Mouse (Mus musculus) midbrain, embryonic 13.5 days (tissue): ENCODE results near the gene Gm6164. TPM values are rescaled to one million over a fixed set of nuclear protein-coding genes. Genes with fewer than 3 reads are reported as not detected.
"Not testable (repeated sequence)": the region's sequence is repeated elsewhere in the genome, so short reads cannot be mapped to it uniquely, and the experiment has no call there.

Source experiments
- ATAC-seq: fragments of 200-750 bp; cut with Nextera tagmentation; 2 replicates; pipeline ENCODE4 v1.8.0; 2017; ENCODE audit warnings: mild to moderate bottlenecking, moderate TSS enrichment, moderate library complexity
- H3K27ac ChIP-seq: fragments of 300-500 bp; sonication (generic); 2 replicates; pipeline ENCODE4 v1.5.1; 2015; ENCODE audit warnings: inconsistent platforms, mild to moderate bottlenecking, moderate library complexity
- H3K27me3 ChIP-seq: fragments of 300-500 bp; sonication (generic); 2 replicates; pipeline ENCODE4 v1.6.1; 2015; ENCODE audit warnings: mild to moderate bottlenecking, inconsistent platforms
- H3K36me3 ChIP-seq: fragments of 300-500 bp; sonication (generic); 2 replicates; pipeline ENCODE4 v1.6.1; 2015; ENCODE audit warnings: mild to moderate bottlenecking, inconsistent platforms
- H3K4me1 ChIP-seq: fragments of 300-500 bp; sonication (generic); replicated peaks from 2 replicates; pipeline ENCODE4 v1.6.1; 2015; ENCODE audit warnings: inconsistent platforms
- H3K4me2 ChIP-seq: fragments of 300-500 bp; sonication (generic); replicated peaks from 2 replicates; pipeline ENCODE4 v1.6.1; 2015; ENCODE audit warnings: moderate library complexity, mild to moderate bottlenecking, inconsistent platforms
- H3K4me3 ChIP-seq: fragments of 300-500 bp; sonication (generic); replicated peaks from 2 replicates; pipeline ENCODE4 v1.5.1; 2015; ENCODE audit warnings: mild to moderate bottlenecking, inconsistent platforms
- H3K9ac ChIP-seq: fragments of 300-500 bp; sonication (generic); replicated peaks from 2 replicates; pipeline ENCODE4 v1.6.1; 2015; ENCODE audit warnings: mild to moderate bottlenecking, inconsistent platforms
- H3K9me3 ChIP-seq: fragments of 300-500 bp; sonication (generic); 2 replicates; pipeline ENCODE4 v1.6.1; 2016; ENCODE audit warnings: mild to moderate bottlenecking, inconsistent platforms
- WGBS: fragments of 180-500 bp; shearing (Covaris S2); methylation state at CpG from one replicate; pipeline ENCODE4 v1.1.7; 2015; 5-methylcytosine and 5-hydroxymethylcytosine counted together
- polyA plus RNA-seq: library from polyadenylated mRNA; unstranded; fragments of >200 nt; fragmentation: Nextera tagmentation; extraction: Ambion mirVana; gene quantifications from 2 replicates; pipeline ENCODE4 v1.2.1, GENCODE M21; 2015

Gm6164 gene
- polyA plus RNA-seq, result not detected in 2 replicates

GRCm38 (mm10) chr7:20205507-20205906 is at the start of gene Gm6164:
TSS of gene Gm6164 (minus strand) at chr7:20205607.
- ATAC-seq, result not testable (repeated sequence)

GRCm38 (mm10) chr7:20233728-20234127 is 28.3 kb upstream of the Gm6164 start, which contains the start of gene Gm4498:
TSS of gene Gm4498 (minus strand) at chr7:20233828.
- not testable (repeated sequence) for H3K4me1 ChIP-seq, H3K36me3 ChIP-seq, H3K9ac ChIP-seq, H3K27me3 ChIP-seq, H3K4me2 ChIP-seq, ATAC-seq, H3K9me3 ChIP-seq, H3K4me3 ChIP-seq, H3K27ac ChIP-seq
- no CpG with 5 or more reads among the region's 2 CpGs for WGBS

More at GRCm38 (mm10) chr7:20205507-20205906, at the start of gene Gm6164:
- not testable (repeated sequence) for H3K9me3 ChIP-seq, H3K27ac ChIP-seq, H3K4me1 ChIP-seq, H3K4me2 ChIP-seq, H3K9ac ChIP-seq, H3K27me3 ChIP-seq, H3K4me3 ChIP-seq, H3K36me3 ChIP-seq
- WGBS, result no CpG with 5 or more reads among the region's 2 CpGs

- not testable (repeated sequence) for ATAC-seq, H3K4me3 ChIP-seq, H3K27ac ChIP-seq, H3K4me2 ChIP-seq, H3K9ac ChIP-seq, H3K27me3 ChIP-seq, H3K9me3 ChIP-seq, H3K36me3 ChIP-seq, H3K4me1 ChIP-seq
- WGBS, result no CpG with 5 or more reads among the region's 3 CpGs
Measured at GRCm38 (mm10) chr7:20193410-20193809, 12.0 kb downstream of the Gm6164 start, which contains the start of gene Vmn1r95. TSS of gene Vmn1r95 (plus strand) at chr7:20193710.

- H3K27me3 ChIP-seq, H3K4me1 ChIP-seq, H3K36me3 ChIP-seq, H3K4me2 ChIP-seq, H3K27ac ChIP-seq, H3K9ac ChIP-seq, H3K4me3 ChIP-seq, ATAC-seq, H3K9me3 ChIP-seq: not testable (repeated sequence)
- WGBS, result no CpG with 5 or more reads among the region's 3 CpGs
Measured at GRCm38 (mm10) chr7:20168277-20168676, 37.1 kb downstream of the Gm6164 start, which contains the start of gene Vmn1r94. TSS of gene Vmn1r94 (minus strand) at chr7:20168377.

Other genes with a start within 250 kb of the Gm6164 start
- not detected in 2 replicates for gene Ceacam20, start 240.2 kb downstream of the Gm6164 start, polyA plus RNA-seq
- gene Nlrp9b, start 214.1 kb downstream of the Gm6164 start, polyA plus RNA-seq, result not detected in 2 replicates
- gene Vmn1r91, start 105.9 kb downstream of the Gm6164 start, polyA plus RNA-seq, result not detected in 2 replicates
- gene Gm16442, start 83.0 kb downstream of the Gm6164 start, polyA plus RNA-seq, result not detected in 2 replicates
- not detected in 2 replicates for gene Vmn1r93, start 66.5 kb downstream of the Gm6164 start, polyA plus RNA-seq
- gene Vmn1r94, start 37.2 kb downstream of the Gm6164 start, polyA plus RNA-seq, result not detected in 2 replicates
- not detected in 2 replicates for gene Vmn1r95, start 11.9 kb downstream of the Gm6164 start, polyA plus RNA-seq
- gene Gm4498, start 28.2 kb upstream of the Gm6164 start, polyA plus RNA-seq, result not detected in 2 replicates
- not detected in 2 replicates for gene Gm5890, start 57.2 kb upstream of the Gm6164 start, polyA plus RNA-seq
- not detected in 2 replicates for gene Gm4133, start 128.5 kb upstream of the Gm6164 start, polyA plus RNA-seq
- not detected in 2 replicates for gene Gm5728, start 169.8 kb upstream of the Gm6164 start, polyA plus RNA-seq
- not detected in 2 replicates for gene Vmn1r100, start 212.3 kb upstream of the Gm6164 start, polyA plus RNA-seq
- not detected in 2 replicates for gene Vmn1r101, start 237.0 kb upstream of the Gm6164 start, polyA plus RNA-seq